Mouse (Mus musculus) midbrain, embryonic 12.5 days (tissue): ENCODE data around the gene Gm11444. TPM values are rescaled to one million over a fixed set of nuclear protein-coding genes. Genes with fewer than 3 reads are reported as not detected.

Source experiments
- ATAC-seq: fragments of 200-750 bp; cut with Nextera tagmentation; 2 replicates; pipeline ENCODE4 v1.8.0; 2017; ENCODE audit warnings: low read depth, moderate TSS enrichment, moderate library complexity; ENCODE audit not compliant: low FRiP score
- H3K27ac ChIP-seq: fragments of 300-500 bp; sonication (generic); replicated peaks from 2 replicates; pipeline ENCODE4 v1.5.1; 2016; ENCODE audit warnings: mild to moderate bottlenecking
- H3K27me3 ChIP-seq: fragments of 300-500 bp; sonication (generic); 2 replicates; pipeline ENCODE4 v1.6.1; 2016; ENCODE audit warnings: mild to moderate bottlenecking
- H3K36me3 ChIP-seq: fragments of 300-500 bp; sonication (generic); 2 replicates; pipeline ENCODE4 v1.6.1; 2016
- H3K4me1 ChIP-seq: fragments of 300-500 bp; sonication (generic); 2 replicates; pipeline ENCODE4 v1.6.1; 2016
- H3K4me2 ChIP-seq: fragments of 300-500 bp; sonication (generic); replicated peaks from 2 replicates; pipeline ENCODE4 v1.6.1; 2016; ENCODE audit warnings: mild to moderate bottlenecking, moderate library complexity
- H3K4me3 ChIP-seq: fragments of 300-500 bp; sonication (generic); 2 replicates; pipeline ENCODE4 v1.5.1; 2016; ENCODE audit warnings: mild to moderate bottlenecking
- H3K9ac ChIP-seq: fragments of 300-500 bp; sonication (generic); replicated peaks from 2 replicates; pipeline ENCODE4 v1.6.1; 2016; ENCODE audit warnings: mild to moderate bottlenecking, moderate library complexity
- H3K9me3 ChIP-seq: fragments of 300-500 bp; sonication (generic); 2 replicates; pipeline ENCODE4 v1.6.1; 2016; ENCODE audit warnings: mild to moderate bottlenecking
- WGBS: fragments of 180-500 bp; shearing (Covaris S2); methylation state at CpG from one replicate; pipeline ENCODE4 v1.1.7; 2016; 5-methylcytosine and 5-hydroxymethylcytosine counted together
- polyA plus RNA-seq: library from polyadenylated mRNA; unstranded; fragments of >200 nt; fragmentation: Nextera tagmentation; extraction: Ambion mirVana; gene quantifications from 2 replicates; pipeline ENCODE4 v1.2.1, GENCODE M21; 2016

The Gm11444 gene
- polyA plus RNA-seq, 1 experiment from 2014 or later, result not detected

GRCm38 (mm10) chr11:85832231-85832924, 17.8 kb downstream of the Gm11444 start, which contains the start of gene Tbx2:
Gene Tbx2, plus strand, starts transcription at chr11:85832551.
- WGBS, result under 1% methylated on average over 43 of the region's 52 CpGs
- Histone ChIP-seq H3K27ac (no peak within 1 kb of the TSS), H3K4me1 (peaks cover 35% of the 10 kb centered on the region)

GRCm38 (mm10) chr11:85831656-85832230, 18.4 kb downstream of the Gm11444 start:
- peaks cover 39% of the 10 kb centered on the region for H3K4me1 ChIP-seq
- H3K4me3 ChIP-seq, result peak overlapping the region; percentile 44
- no peak overlapping the region for H3K9ac ChIP-seq
- no peak overlapping the region for H3K27ac ChIP-seq
- no peak for ATAC-seq
- peaks cover 98% of the 10 kb centered on the region for H3K27me3 ChIP-seq
- no peaks in the 10 kb centered on the region for H3K9me3 ChIP-seq
- H3K4me2 ChIP-seq, result peak overlapping the region; percentile 69
- under 1% methylated on average over 33 of the region's 33 CpGs for WGBS
- no peaks in the 10 kb centered on the region for H3K36me3 ChIP-seq

More at GRCm38 (mm10) chr11:85832231-85832924, 17.8 kb downstream of the Gm11444 start, which contains the start of gene Tbx2:
- Histone ChIP-seq H3K4me2 (peak within 1 kb of the TSS; percentile 69), H3K4me3 (peak within 1 kb of the TSS; percentile 44), H3K9me3 (no peaks in the 10 kb centered on the region), H3K9ac (peak within 1 kb of the TSS; percentile 56), H3K27me3 (peaks cover 98% of the 10 kb centered on the region), H3K36me3 (no peaks in the 10 kb centered on the region)
- ATAC-seq, result 0 out of 2 replicates have a peak, but pooled peaks have one; percentile 36

GRCm38 (mm10) chr11:85830901-85831341, 19.2 kb downstream of the Gm11444 start:
- no peak overlapping the region for H3K9ac ChIP-seq
- WGBS, result under 1% methylated on average over 17 of the region's 17 CpGs
- H3K27me3 ChIP-seq, result peaks cover 98% of the 10 kb centered on the region
- no peaks in the 10 kb centered on the region for H3K9me3 ChIP-seq
- no peak overlapping the region for H3K4me3 ChIP-seq
- no peak overlapping the region for H3K4me2 ChIP-seq
- no peaks in the 10 kb centered on the region for H3K36me3 ChIP-seq
- no peak overlapping the region for H3K27ac ChIP-seq
- ATAC-seq, result no peak
- peaks cover 39% of the 10 kb centered on the region for H3K4me1 ChIP-seq

GRCm38 (mm10) chr11:85829520-85830440, 20.4 kb downstream of the Gm11444 start:
- peaks cover 98% of the 10 kb centered on the region for H3K27me3 ChIP-seq
- WGBS, result under 1% methylated on average over 60 of the region's 61 CpGs

GRCm38 (mm10) chr11:85828691-85829519, 21.2 kb downstream of the Gm11444 start:
- Histone ChIP-seq H3K27me3 (peaks cover 98% of the 10 kb centered on the region), H3K36me3 (no peaks in the 10 kb centered on the region), H3K9me3 (no peaks in the 10 kb centered on the region), H3K4me1 (peaks cover 39% of the 10 kb centered on the region), H3K27ac (no peak overlapping the region), H3K4me3 (peak overlapping the region; percentile 33), H3K4me2 (peak overlapping the region; percentile 51), H3K9ac (no peak overlapping the region)
- no peak for ATAC-seq
- 5% methylated on average over 38 of the region's 38 CpGs for WGBS

More at GRCm38 (mm10) chr11:85829520-85830440, 20.4 kb downstream of the Gm11444 start:
- no peak overlapping the region for H3K27ac ChIP-seq
- H3K36me3 ChIP-seq, result no peaks in the 10 kb centered on the region
- H3K9ac ChIP-seq, result peak overlapping the region; percentile 24; the same call in 1 of the 2 replicates
- ATAC-seq, result peak; percentile 44
- H3K9me3 ChIP-seq, result no peaks in the 10 kb centered on the region
- H3K4me2 ChIP-seq, result peak overlapping the region; percentile 51
- H3K4me1 ChIP-seq, result peaks cover 39% of the 10 kb centered on the region
- H3K4me3 ChIP-seq, result peak overlapping the region; percentile 33

GRCm38 (mm10) chr11:85827342-85827741, 22.8 kb downstream of the Gm11444 start:
- Histone ChIP-seq H3K27ac (no peak overlapping the region), H3K4me1 (peaks cover 29% of the 10 kb centered on the region)
- no peak for ATAC-seq

GRCm38 (mm10) chr11:85825823-85826222, 24.3 kb downstream of the Gm11444 start:
- no peak overlapping the region for H3K4me3 ChIP-seq
- H3K4me2 ChIP-seq, result no peak overlapping the region
- H3K9me3 ChIP-seq, result no peaks in the 10 kb centered on the region
- WGBS, result 92% methylated on average over 7 of the region's 7 CpGs
- no peaks in the 10 kb centered on the region for H3K36me3 ChIP-seq
- H3K27ac ChIP-seq, result no peak overlapping the region
- H3K27me3 ChIP-seq, result peaks cover 95% of the 10 kb centered on the region
- ATAC-seq, result no peak
- H3K9ac ChIP-seq, result no peak overlapping the region
- H3K4me1 ChIP-seq, result peaks cover 22% of the 10 kb centered on the region

More at GRCm38 (mm10) chr11:85827342-85827741, 22.8 kb downstream of the Gm11444 start:
- Histone ChIP-seq H3K36me3 (no peaks in the 10 kb centered on the region), H3K4me3 (no peak overlapping the region), H3K4me2 (no peak overlapping the region), H3K9ac (0 out of 2 replicates have a peak overlapping the region, but pooled peaks have one; percentile 12), H3K9me3 (no peaks in the 10 kb centered on the region), H3K27me3 (peaks cover 96% of the 10 kb centered on the region)
- WGBS, result 7% methylated on average over 9 of the region's 9 CpGs

GRCm38 (mm10) chr11:85825031-85825430, 25.1 kb downstream of the Gm11444 start:
- WGBS, result 76% methylated on average over 9 of the region's 10 CpGs
- Histone ChIP-seq H3K4me2 (no peak overlapping the region), H3K9ac (no peak overlapping the region), H3K27me3 (peaks cover 91% of the 10 kb centered on the region), H3K4me1 (peaks cover 17% of the 10 kb centered on the region), H3K4me3 (no peak overlapping the region), H3K27ac (no peak overlapping the region), H3K36me3 (no peaks in the 10 kb centered on the region), H3K9me3 (no peaks in the 10 kb centered on the region)
- no peak for ATAC-seq

- H3K36me3 ChIP-seq, result no peaks in the 10 kb centered on the region
- H3K4me3 ChIP-seq, result no peak overlapping the region
- H3K9me3 ChIP-seq, result no peaks in the 10 kb centered on the region
- WGBS, result 85% methylated on average over 4 of the region's 4 CpGs
- H3K27ac ChIP-seq, result no peak overlapping the region
- no peak overlapping the region for H3K4me2 ChIP-seq
- H3K27me3 ChIP-seq, result peaks cover 84% of the 10 kb centered on the region
- no peak overlapping the region for H3K9ac ChIP-seq
- ATAC-seq, result no peak
- peaks cover 6% of the 10 kb centered on the region; the same call in 1 of the 2 replicates for H3K4me1 ChIP-seq
Observed at GRCm38 (mm10) chr11:85823794-85824193, 26.3 kb downstream of the Gm11444 start.

- H3K27me3 ChIP-seq, result peaks cover 84% of the 10 kb centered on the region
- H3K9me3 ChIP-seq, result no peaks in the 10 kb centered on the region
- WGBS, result 8% methylated on average over 6 of the region's 6 CpGs
- no peak overlapping the region for H3K4me2 ChIP-seq
- no peaks in the 10 kb centered on the region for H3K36me3 ChIP-seq
- H3K27ac ChIP-seq, result no peak overlapping the region
- ATAC-seq, result no peak
- H3K4me1 ChIP-seq, result peaks cover 6% of the 10 kb centered on the region; the same call in 1 of the 2 replicates
- no peak overlapping the region for H3K9ac ChIP-seq
- no peak overlapping the region for H3K4me3 ChIP-seq
Observed at GRCm38 (mm10) chr11:85823181-85823580, 27.0 kb downstream of the Gm11444 start.

GRCm38 (mm10) chr11:85821659-85822058, 28.5 kb downstream of the Gm11444 start:
- Histone ChIP-seq H3K9ac (no peak overlapping the region), H3K27me3 (peaks cover 70% of the 10 kb centered on the region), H3K27ac (no peak overlapping the region), H3K36me3 (no peaks in the 10 kb centered on the region), H3K9me3 (no peaks in the 10 kb centered on the region), H3K4me1 (no peaks in the 10 kb centered on the region), H3K4me2 (no peak overlapping the region), H3K4me3 (no peak overlapping the region)
- WGBS, result 79% methylated on average over 9 of the region's 9 CpGs
- ATAC-seq, result no peak
